Mouse (Mus musculus) heart, adult 2 months (tissue): ENCODE measurements at regions not wholly inside any gene's neighbourhood (a gene's known extent, or its start where the extent isn't known, plus 50 kb on each side); places are given as distances from the start of the nearest gene placed in this dataset.

ENCODE experiments used
- DNase-seq, 2 experiments: peaks; one replicate each; pipeline ENCODE4 v3.0.0; 2021
- H3K27ac ChIP-seq: fragments of 200-600 bp; 2 replicates; pipeline ENCODE4 v1.8.1; 2022
- H3K27me3 ChIP-seq: fragments of 200-500 bp; 2 replicates; pipeline ENCODE4 v1.6.1; 2012; ENCODE audit warnings: mild to moderate bottlenecking, low read length, inconsistent platforms, mixed read lengths; ENCODE audit not compliant: control insufficient read depth, insufficient read depth
- H3K36me3 ChIP-seq: fragments of 200-500 bp; 2 replicates; pipeline ENCODE4 v1.6.1; 2012; ENCODE audit warnings: low read length, inconsistent platforms; ENCODE audit not compliant: control insufficient read depth, insufficient read depth
- H3K4me1 ChIP-seq: fragments of 200-500 bp; 2 replicates; pipeline ENCODE4 v1.6.1; 2011; ENCODE audit warnings: low read length; ENCODE audit not compliant: control insufficient read depth, insufficient read depth
- H3K4me3 ChIP-seq: fragments of 200-600 bp; 2 replicates; pipeline ENCODE4 v1.8.1; 2022
- H3K79me2 ChIP-seq: fragments of 200-500 bp; replicated peaks from 2 replicates; pipeline ENCODE4 v1.6.1; 2012; ENCODE audit warnings: mild to moderate bottlenecking, inconsistent platforms, low read length, moderate library complexity, mixed read lengths; ENCODE audit not compliant: control insufficient read depth, insufficient read depth
- H3K9ac ChIP-seq: fragments of 200-500 bp; 2 replicates; pipeline ENCODE4 v1.6.1; 2012; ENCODE audit warnings: low read depth, mild to moderate bottlenecking, control low read depth, inconsistent platforms, low read length, mixed read lengths
- CTCF ChIP-seq: fragments of 200-600 bp; IDR thresholded peaks from 2 replicates; pipeline ENCODE4 v1.8.1; 2022; ENCODE audit warnings: antibody characterized with exemption, mild to moderate bottlenecking, moderate library complexity
- EP300 ChIP-seq: fragments of 200-500 bp; IDR thresholded peaks from 2 replicates; pipeline ENCODE4 v1.6.1; 2011; ENCODE audit warnings: low read depth, low read length, control low read depth; ENCODE audit not compliant: insufficient read depth
- POLR2A ChIP-seq: fragments of 200-500 bp; IDR thresholded peaks from 2 replicates; pipeline ENCODE4 v1.6.1; 2011; ENCODE audit warnings: mild to moderate bottlenecking, low read depth, low read length, control low read depth; ENCODE audit not compliant: insufficient read depth
- WGBS: fragments of 180-500 bp; shearing (Covaris S2); methylation state at CpG from one replicate; pipeline ENCODE4 v1.1.7; 2018; 5-methylcytosine and 5-hydroxymethylcytosine counted together
- intact Hi-C: fragments of 180-260 bp; cut with DNase I; formaldehyde crosslinking; loops from one replicate; pipeline ENCODE4 v1.15.1; 2025

DNA sequence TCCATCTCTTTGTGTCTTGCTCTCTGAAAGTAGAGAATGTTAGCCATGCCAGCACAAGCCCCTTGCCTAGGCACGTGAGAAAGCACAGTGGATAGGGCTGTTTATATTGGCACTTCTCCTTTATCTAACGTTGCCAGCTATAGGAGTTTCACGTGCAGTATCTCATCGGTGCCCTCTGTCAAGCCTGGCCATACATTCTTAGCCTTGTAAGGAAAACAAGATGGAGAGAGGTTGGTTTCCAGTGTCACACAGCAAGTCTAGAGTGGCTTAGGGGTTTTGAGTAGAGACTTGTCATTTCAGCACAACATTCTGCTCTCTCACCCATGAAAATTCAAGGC lies 88.1 kb upstream of the Bcl6 start:
- intact Hi-C loops = no loop called here
- no peak for DNase-seq
- H3K79me2 ChIP-seq = no peaks in the 10 kb centered on the region

DNA sequence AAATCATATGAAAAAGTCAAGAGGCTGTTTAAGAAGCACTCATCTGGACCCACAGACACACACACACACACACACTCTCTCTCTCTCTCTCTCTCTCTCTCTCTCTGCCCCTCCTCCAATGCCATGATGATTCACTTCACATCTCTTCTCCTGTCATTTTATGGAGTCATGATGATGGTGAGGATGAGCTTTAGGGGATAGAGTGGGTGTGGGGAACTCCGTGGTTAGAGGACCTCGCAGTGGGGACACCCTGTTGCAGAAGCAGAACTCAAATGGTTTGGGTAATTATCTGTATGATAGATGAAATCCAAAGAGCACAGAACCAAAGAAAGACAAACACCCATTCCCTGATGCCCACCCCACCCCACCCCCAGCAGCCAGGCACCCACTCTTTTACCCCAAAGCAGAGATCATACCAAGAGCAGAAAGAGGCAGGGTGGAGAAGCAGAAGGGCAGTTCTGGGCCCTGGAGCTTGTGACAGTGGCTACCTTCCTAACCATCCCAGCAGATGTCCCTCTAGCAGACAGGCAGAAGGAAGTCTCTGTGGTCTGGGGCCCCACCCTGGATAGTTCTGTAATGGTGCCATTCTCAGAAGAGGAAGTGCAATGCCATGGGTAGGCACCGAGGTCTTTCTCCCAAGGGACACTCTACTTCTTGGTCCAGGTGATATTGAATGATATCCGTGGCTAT lies 87.6 kb upstream of the Bcl6 start:
- WGBS = 82% methylated on average over 4 of the region's 4 CpGs

More for the DNA sequence above, 88.1 kb upstream of the Bcl6 start:
- Histone ChIP-seq H3K4me3 (no peak overlapping the region), H3K36me3 (no peaks in the 10 kb centered on the region), H3K9ac (no peak overlapping the region), H3K27me3 (no peaks in the 10 kb centered on the region), H3K4me1 (no peaks in the 10 kb centered on the region), H3K27ac (no peak overlapping the region)
- TF ChIP-seq POLR2A (no peak), EP300 (no peak), CTCF (no peak)
- WGBS = 74% methylated on average over 4 of the region's 4 CpGs

DNA sequence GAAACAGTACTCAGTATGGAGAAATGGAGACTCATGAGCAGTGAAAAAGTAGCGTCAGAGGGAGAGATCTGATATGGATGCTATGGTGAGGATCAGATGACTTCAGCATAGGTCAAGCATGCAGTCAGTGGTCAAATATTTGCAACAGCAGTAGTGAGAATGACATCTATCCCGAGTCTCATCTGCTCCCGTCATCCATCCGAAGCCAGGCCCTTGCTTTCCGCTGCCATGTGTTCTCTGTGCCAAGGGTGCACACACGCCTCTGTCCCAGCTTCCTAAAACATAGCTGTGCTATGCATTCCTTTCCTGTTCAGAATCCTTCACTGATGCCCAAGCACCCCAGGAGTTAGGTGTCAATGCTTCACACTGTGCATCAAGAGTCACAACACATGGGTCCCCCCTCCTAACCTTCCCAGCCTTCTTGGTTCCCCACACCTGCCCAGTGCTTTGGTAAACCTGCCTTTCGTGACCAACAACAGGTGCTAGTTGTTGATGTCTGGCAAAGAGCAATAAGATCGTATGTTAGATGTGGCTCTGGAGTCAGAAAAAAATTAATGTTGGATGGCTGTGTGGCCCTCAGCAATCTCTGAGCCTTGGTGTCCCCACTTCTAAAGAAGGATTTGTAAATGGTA lies 85.1 kb upstream of the Bcl6 start:
- 82% methylated on average over 8 of the region's 8 CpGs for WGBS

More for the DNA sequence above, 87.6 kb upstream of the Bcl6 start:
- no peaks in the 10 kb centered on the region for H3K36me3 ChIP-seq
- peak in 1 of 2 experiments; percentile 42 for DNase-seq
- H3K27me3 ChIP-seq = no peaks in the 10 kb centered on the region
- TF ChIP-seq POLR2A (no peak), CTCF (no peak), EP300 (no peak)
- no peaks in the 10 kb centered on the region for H3K79me2 ChIP-seq
- no peak overlapping the region for H3K9ac ChIP-seq
- intact Hi-C loops = no loop called here
- H3K27ac ChIP-seq = no peak overlapping the region
- H3K4me1 ChIP-seq = no peaks in the 10 kb centered on the region
- H3K4me3 ChIP-seq = no peak overlapping the region

DNA sequence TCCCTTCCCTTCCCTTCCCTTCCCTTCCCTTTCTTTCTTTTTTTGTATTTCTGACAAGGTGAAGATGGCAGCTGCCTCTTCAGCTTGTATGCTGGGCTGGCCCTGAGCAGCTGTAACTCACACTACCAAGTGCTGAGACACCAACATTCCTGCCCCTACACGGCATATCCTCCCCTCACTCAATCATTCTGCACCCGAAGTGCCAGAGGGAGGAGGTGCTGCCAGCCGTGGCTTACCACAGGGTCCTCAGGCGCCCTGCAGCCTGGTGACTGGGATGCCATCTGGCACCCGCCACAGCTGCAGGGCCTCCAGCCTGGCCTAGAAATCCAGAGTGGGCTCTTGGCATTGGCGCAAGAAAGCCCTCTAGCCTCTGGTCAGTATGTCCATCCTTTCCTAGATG lies 84.4 kb upstream of the Bcl6 start:
- Histone ChIP-seq H3K9ac (no peak overlapping the region), H3K79me2 (no peaks in the 10 kb centered on the region), H3K27me3 (no peaks in the 10 kb centered on the region), H3K27ac (no peak overlapping the region), H3K4me1 (no peaks in the 10 kb centered on the region; the same call in 1 of the 2 replicates), H3K36me3 (no peaks in the 10 kb centered on the region), H3K4me3 (no peak overlapping the region)
- no peak for DNase-seq
- 78% methylated on average over 6 of the region's 6 CpGs for WGBS
- intact Hi-C loops = no loop called here
- no peak for TF ChIP-seq EP300
- TF ChIP-seq POLR2A = no peak
- no peak for TF ChIP-seq CTCF

More for the DNA sequence above, 85.1 kb upstream of the Bcl6 start:
- intact Hi-C loops = no loop called here
- no peak for DNase-seq
- no peaks in the 10 kb centered on the region for H3K27me3 ChIP-seq
- no peak overlapping the region for H3K9ac ChIP-seq
- TF ChIP-seq EP300 (no peak), POLR2A (no peak), CTCF (no peak)
- no peak overlapping the region for H3K27ac ChIP-seq
- H3K4me3 ChIP-seq = no peak overlapping the region
- no peaks in the 10 kb centered on the region for H3K79me2 ChIP-seq
- H3K36me3 ChIP-seq = no peaks in the 10 kb centered on the region
- H3K4me1 ChIP-seq = no peaks in the 10 kb centered on the region

DNA sequence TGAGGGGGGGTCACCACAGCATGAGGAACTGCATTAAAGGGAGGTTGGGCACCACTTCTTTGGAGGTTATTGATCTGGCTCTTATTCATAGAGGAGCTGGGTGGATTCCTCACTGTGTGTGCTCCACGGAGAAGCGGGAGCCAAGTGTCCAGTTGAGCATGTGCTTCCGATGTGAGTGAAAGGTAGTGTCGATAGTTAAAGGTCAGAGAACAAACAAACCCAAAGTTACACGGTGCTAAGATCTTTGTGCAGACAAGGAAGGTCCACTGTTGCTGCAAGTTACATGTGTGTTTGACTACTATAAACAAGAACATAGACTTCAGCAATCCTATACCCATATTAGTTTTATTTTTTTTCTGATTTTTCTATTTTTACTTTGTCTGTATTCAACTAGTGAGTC lies 80.8 kb upstream of the Bcl6 start:
- Histone ChIP-seq H3K27ac (no peak overlapping the region), H3K4me1 (no peaks in the 10 kb centered on the region; the same call in 1 of the 2 replicates), H3K4me3 (no peak overlapping the region), H3K79me2 (no peaks in the 10 kb centered on the region), H3K36me3 (no peaks in the 10 kb centered on the region), H3K9ac (no peak overlapping the region), H3K27me3 (no peaks in the 10 kb centered on the region)
- TF ChIP-seq POLR2A (no peak), EP300 (no peak), CTCF (no peak)
- 88% methylated on average over 5 of the region's 5 CpGs for WGBS
- intact Hi-C loops = no loop called here
- DNase-seq = no peak

DNA sequence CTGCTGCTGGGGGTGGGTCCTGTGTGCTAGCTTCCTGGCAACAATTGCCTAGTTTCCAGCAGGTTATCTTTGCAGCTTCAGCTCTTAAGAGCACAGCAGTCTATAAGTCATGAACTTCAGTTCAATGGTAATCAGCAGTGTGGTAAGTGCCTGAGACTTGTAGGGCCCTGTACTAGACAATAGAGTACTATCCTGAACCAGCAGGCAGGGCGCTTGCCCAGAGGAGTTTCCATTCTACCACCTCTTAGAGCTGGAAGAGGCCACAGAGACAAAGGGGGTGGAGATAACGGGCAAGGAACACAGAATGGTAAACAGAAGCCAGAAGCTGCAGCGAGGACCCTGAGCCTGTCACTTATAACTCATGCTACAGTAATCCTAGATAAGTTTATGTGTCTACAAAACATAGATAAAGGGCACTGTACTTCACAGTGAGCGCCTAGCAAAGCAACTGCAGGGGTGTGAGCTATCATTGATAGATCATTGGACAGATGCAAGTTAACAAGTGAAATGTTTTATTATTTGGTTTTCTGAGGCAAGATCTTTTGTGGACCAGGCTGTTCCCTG lies 79.7 kb upstream of the Bcl6 start:
- Histone ChIP-seq H3K79me2 (no peaks in the 10 kb centered on the region), H3K27ac (no peak overlapping the region), H3K4me3 (no peak overlapping the region), H3K36me3 (no peaks in the 10 kb centered on the region), H3K4me1 (no peaks in the 10 kb centered on the region; the same call in 1 of the 2 replicates), H3K27me3 (no peaks in the 10 kb centered on the region), H3K9ac (no peak overlapping the region)
- 49% methylated on average over 4 of the region's 4 CpGs for WGBS
- TF ChIP-seq EP300 (no peak), CTCF (no peak), POLR2A (no peak)
- DNase-seq = no peak
- intact Hi-C loops = no loop called here
